Mouse (Mus musculus): ENCODE measurements around the gene 4930402H24Rik. TPM values are rescaled to one million over a fixed set of nuclear protein-coding genes. Genes with fewer than 3 reads are reported as not detected.

4930402H24Rik gene
- polyA plus RNA-seq, 1 experiment: 82.2 TPM

- no peak for TF ChIP-seq CTCF (IDR thresholded peaks at IDR 0.05; ENCODE audit: borderline replicate concordance, extremely low read depth, insufficient read depth, insufficient read length)
- TF ChIP-seq POLR2A (IDR thresholded peaks at IDR 0.05; ENCODE audit: borderline replicate concordance, extremely low read depth, insufficient read depth, insufficient read length, poor library complexity, severe bottlenecking): no peak
- DNase-seq (ENCODE audit: low read depth): peak; percentile 1
These were observed 8.7 kb upstream of the 4930402H24Rik start for GRCm38 (mm10) chr2:130914873-130915272.

DNA sequence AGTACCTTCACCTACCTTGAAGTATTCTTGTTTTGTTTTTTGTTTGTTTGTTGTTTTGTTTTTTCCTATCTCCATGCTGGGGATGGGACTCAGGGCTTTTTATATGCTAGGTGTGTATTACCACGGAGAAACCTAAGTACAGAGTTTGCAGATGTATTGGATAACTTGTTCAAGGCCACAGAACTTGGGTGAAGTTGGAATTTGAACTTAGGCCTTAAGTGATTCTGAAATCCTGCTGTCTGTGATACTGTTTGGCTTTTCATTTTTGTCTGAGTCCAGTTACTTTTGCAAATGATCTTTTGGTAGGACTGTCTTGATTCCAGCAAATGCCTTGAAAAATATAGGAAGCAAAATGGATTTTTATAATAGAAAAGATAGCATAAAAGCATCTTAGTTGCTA lies 5.5 kb upstream of the 4930402H24Rik start:
- TF ChIP-seq POLR2A (IDR thresholded peaks at IDR 0.05; ENCODE audit: borderline replicate concordance, extremely low read depth, insufficient read depth, insufficient read length, poor library complexity, severe bottlenecking) (no peak), CTCF (IDR thresholded peaks at IDR 0.05; ENCODE audit: borderline replicate concordance, extremely low read depth, insufficient read depth, insufficient read length) (no peak)
- no peak for DNase-seq (ENCODE audit: low read depth)

DNA sequence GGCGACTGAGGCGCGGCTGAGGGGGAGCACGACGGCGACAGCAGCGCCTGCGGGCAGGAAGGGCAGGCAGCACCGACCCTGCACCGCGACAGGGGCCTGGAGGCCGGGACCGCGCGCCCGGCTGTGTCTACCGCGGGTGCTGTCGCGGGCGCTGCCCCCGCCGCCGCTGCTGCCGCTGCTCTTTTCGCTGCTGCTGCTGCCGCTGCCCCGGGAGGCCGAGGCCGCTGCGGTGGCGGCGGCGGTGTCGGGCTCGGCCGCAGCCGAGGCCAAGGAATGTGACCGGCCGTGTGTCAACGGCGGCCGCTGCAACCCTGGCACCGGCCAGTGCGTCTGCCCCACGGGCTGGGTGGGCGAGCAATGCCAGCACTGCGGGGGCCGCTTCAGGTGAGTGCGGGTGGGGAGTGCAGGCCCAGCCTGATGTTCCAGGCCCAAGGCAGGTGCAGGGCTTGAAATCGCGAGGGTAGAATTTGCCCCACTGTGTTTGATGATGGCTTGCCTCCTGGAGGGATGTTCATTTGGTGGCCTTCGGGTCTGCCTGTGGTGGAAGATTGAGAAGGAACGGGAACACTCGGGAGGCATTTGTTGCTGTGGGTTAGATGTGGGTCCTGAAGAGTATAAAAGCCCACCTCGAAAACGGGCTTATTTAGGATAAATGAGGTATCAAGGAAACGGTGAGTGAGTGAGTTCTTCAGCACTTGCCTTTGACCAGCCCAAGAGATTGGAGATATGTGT lies 544 bp upstream of the 4930402H24Rik start:
- no peak for DNase-seq (ENCODE audit: low read depth)
- TF ChIP-seq POLR2A (IDR thresholded peaks at IDR 0.05; ENCODE audit: borderline replicate concordance, extremely low read depth, insufficient read depth, insufficient read length, poor library complexity, severe bottlenecking): no peak
- no peak for TF ChIP-seq CTCF (IDR thresholded peaks at IDR 0.05; ENCODE audit: borderline replicate concordance, extremely low read depth, insufficient read depth, insufficient read length)

GRCm38 (mm10) chr2:130898783-130899182 lies 7.4 kb downstream of the 4930402H24Rik start:
- TF ChIP-seq CTCF (IDR thresholded peaks at IDR 0.05; ENCODE audit: borderline replicate concordance, extremely low read depth, insufficient read depth, insufficient read length) (no peak), POLR2A (IDR thresholded peaks at IDR 0.05; ENCODE audit: borderline replicate concordance, extremely low read depth, insufficient read depth, insufficient read length, poor library complexity, severe bottlenecking) (no peak)
- no peak for DNase-seq (ENCODE audit: low read depth)

GRCm38 (mm10) chr2:130897856-130898255 lies 8.3 kb downstream of the 4930402H24Rik start:
- TF ChIP-seq POLR2A (IDR thresholded peaks at IDR 0.05; ENCODE audit: borderline replicate concordance, extremely low read depth, insufficient read depth, insufficient read length, poor library complexity, severe bottlenecking): no peak
- no peak for TF ChIP-seq CTCF (IDR thresholded peaks at IDR 0.05; ENCODE audit: borderline replicate concordance, extremely low read depth, insufficient read depth, insufficient read length)
- no peak for DNase-seq (ENCODE audit: low read depth)

GRCm38 (mm10) chr2:130896944-130897343 lies 9.3 kb downstream of the 4930402H24Rik start:
- no peak for DNase-seq (ENCODE audit: low read depth)
- TF ChIP-seq POLR2A (IDR thresholded peaks at IDR 0.05; ENCODE audit: borderline replicate concordance, extremely low read depth, insufficient read depth, insufficient read length, poor library complexity, severe bottlenecking): no peak
- TF ChIP-seq CTCF (IDR thresholded peaks at IDR 0.05; ENCODE audit: borderline replicate concordance, extremely low read depth, insufficient read depth, insufficient read length): no peak

DNA sequence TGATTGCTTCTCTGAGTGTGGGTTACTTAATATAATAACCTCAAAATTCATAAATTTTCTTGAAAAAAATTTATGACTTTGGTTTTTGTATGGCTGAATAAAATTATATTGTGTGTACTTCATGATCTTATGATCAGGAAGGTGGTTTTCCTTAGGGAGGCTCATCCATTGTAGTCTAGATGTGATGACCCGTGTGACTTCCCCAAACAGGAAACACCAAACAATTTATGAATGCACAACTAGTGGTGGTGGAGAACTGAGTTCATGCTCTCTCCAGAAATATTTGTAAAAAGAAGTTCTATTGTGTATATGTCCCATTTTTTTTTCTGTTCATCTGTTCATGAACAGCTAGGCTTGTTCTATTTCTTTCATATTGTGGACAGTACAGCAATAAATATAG lies 18.8 kb downstream of the 4930402H24Rik start:
- TF ChIP-seq POLR2A (IDR thresholded peaks at IDR 0.05; ENCODE audit: borderline replicate concordance, extremely low read depth, insufficient read depth, insufficient read length, poor library complexity, severe bottlenecking): no peak
- TF ChIP-seq CTCF (IDR thresholded peaks at IDR 0.05; ENCODE audit: borderline replicate concordance, extremely low read depth, insufficient read depth, insufficient read length): no peak
- no peak for DNase-seq (ENCODE audit: low read depth)

DNA sequence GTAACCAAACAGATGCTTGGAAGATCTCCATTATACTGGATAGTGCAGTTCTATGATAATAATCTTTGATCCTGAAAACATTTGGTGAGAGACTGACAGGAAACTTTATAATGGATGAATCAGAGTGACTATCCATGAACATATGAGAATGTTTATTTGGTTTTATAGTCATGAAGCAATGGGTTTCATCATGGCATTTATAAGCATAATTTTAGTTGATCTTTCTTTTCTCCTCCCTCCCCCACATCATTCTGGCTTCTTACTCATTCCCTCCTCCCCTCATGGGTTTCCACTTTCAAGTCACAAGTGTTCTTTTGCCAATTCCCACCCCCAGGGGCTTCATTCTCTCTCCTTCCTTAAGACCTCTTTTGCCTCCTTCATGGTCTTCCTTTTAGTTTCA lies 19.2 kb downstream of the 4930402H24Rik start:
- DNase-seq (ENCODE audit: low read depth): no peak
- TF ChIP-seq CTCF (IDR thresholded peaks at IDR 0.05; ENCODE audit: borderline replicate concordance, extremely low read depth, insufficient read depth, insufficient read length): no peak
- TF ChIP-seq POLR2A (IDR thresholded peaks at IDR 0.05; ENCODE audit: borderline replicate concordance, extremely low read depth, insufficient read depth, insufficient read length, poor library complexity, severe bottlenecking): no peak

DNA sequence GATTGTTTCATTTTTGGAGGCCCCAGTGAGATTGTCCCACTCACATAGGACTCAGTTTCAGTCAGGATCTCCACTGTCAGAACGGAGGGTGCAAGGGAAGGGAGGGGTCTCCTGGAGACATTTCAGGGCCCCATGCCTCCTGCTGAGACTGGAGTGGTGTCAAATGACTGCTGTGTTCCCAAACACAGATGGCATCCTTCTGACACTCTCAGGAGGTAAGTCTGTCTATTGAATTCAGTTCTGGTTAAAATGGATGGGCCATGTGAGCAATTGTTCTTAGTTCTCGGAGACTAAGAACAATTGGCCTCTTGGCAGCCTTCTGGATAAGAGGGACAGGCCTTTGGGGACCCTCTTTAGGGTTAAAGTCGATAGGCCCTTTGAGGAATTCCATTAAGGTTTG lies 28.8 kb downstream of the 4930402H24Rik start:
- no peak for TF ChIP-seq CTCF (IDR thresholded peaks at IDR 0.05; ENCODE audit: borderline replicate concordance, extremely low read depth, insufficient read depth, insufficient read length)
- TF ChIP-seq POLR2A (IDR thresholded peaks at IDR 0.05; ENCODE audit: borderline replicate concordance, extremely low read depth, insufficient read depth, insufficient read length, poor library complexity, severe bottlenecking): no peak
- no peak for DNase-seq (ENCODE audit: low read depth)

DNA sequence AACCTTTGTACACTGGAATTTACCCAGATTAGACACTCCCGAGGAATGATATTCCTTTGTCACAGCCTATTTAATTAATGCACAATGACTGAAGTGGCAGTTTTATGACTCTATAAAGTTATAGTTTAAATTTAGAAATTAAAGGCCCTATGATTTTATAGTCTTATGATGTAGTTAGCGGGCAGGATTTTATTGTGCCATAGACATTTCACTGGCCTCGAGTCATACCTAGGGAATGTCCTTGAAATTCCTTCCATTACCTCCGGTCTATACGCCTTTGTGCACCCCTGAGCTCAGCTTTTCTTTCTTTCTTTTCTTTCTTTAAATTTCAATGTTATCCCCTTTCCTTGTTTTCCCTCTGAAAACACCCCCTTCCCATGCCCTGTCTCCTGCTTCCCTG lies 35.3 kb downstream of the 4930402H24Rik start:
- TF ChIP-seq POLR2A (IDR thresholded peaks at IDR 0.05; ENCODE audit: borderline replicate concordance, extremely low read depth, insufficient read depth, insufficient read length, poor library complexity, severe bottlenecking) (no peak), CTCF (IDR thresholded peaks at IDR 0.05; ENCODE audit: borderline replicate concordance, extremely low read depth, insufficient read depth, insufficient read length) (no peak)

DNA sequence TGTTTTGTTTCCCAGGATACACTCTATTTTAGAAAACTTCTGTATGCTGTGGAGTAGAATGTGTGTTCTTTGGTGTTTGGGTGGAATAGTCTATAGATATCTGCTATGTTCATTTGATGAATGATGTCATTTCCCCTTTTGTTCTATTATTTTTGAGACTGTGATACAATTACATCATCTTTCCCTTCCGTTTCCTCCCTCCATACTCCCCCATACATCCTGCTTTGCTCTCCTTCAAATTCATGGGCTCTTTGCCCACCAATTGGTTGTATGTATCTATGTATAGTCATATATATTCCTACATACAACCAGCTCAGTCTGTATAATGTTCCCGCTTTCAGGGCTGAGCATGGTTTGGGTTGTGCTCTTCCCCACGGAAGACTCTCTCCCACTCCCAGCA lies 44.1 kb downstream of the 4930402H24Rik start:
- no peak for DNase-seq (ENCODE audit: low read depth)
- TF ChIP-seq POLR2A (IDR thresholded peaks at IDR 0.05; ENCODE audit: borderline replicate concordance, extremely low read depth, insufficient read depth, insufficient read length, poor library complexity, severe bottlenecking) (no peak), CTCF (IDR thresholded peaks at IDR 0.05; ENCODE audit: borderline replicate concordance, extremely low read depth, insufficient read depth, insufficient read length) (no peak)

More for the DNA sequence above, 35.3 kb downstream of the 4930402H24Rik start:
- no peak for DNase-seq (ENCODE audit: low read depth)

DNA sequence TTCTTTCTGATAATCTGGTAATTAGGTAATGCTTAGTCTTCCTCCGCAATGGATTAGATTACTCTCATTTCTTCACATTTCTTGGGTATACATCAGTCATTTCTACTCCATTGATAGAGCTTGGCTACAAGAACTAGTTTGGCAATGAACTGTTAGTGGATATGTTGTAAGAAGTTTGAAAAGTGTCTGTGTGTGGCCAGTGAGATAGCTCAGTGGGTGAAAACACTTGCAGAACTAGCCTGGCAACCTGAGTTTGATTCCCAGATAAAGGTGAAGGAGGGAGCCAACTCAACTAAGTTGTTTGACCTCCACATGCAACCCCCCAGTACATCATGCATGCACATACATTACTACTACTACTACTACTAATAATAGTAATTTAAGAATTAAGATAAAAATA lies 53.2 kb downstream of the 4930402H24Rik start:
- TF ChIP-seq POLR2A (IDR thresholded peaks at IDR 0.05; ENCODE audit: borderline replicate concordance, extremely low read depth, insufficient read depth, insufficient read length, poor library complexity, severe bottlenecking) (no peak), CTCF (IDR thresholded peaks at IDR 0.05; ENCODE audit: borderline replicate concordance, extremely low read depth, insufficient read depth, insufficient read length) (no peak)
- no peak for DNase-seq (ENCODE audit: low read depth)
